Mouse (Mus musculus) liver, embryonic 16.5 days (tissue): ENCODE measurements around the gene Unc93a2. TPM values are rescaled to one million over a fixed set of nuclear protein-coding genes. Genes with fewer than 3 reads are reported as not detected.
"Not testable (repeated sequence)": the region's sequence is repeated elsewhere in the genome, so short reads cannot be mapped to it uniquely, and the experiment has no call there.

Source experiments
- ATAC-seq: fragments of 200-750 bp; cut with Nextera tagmentation; 2 replicates; pipeline ENCODE4 v1.8.0; 2017; ENCODE audit warnings: low read depth, mild to moderate bottlenecking, moderate number of reproducible peaks, moderate library complexity
- H3K27ac ChIP-seq: fragments of 300-500 bp; sonication (generic); 2 replicates; pipeline ENCODE4 v1.5.1; 2014; ENCODE audit warnings: mild to moderate bottlenecking, low read length
- H3K27me3 ChIP-seq: fragments of 300-500 bp; sonication (generic); 2 replicates; pipeline ENCODE4 v1.6.1; 2014; ENCODE audit warnings: low read depth, low read length, mixed read lengths; ENCODE audit not compliant: control insufficient read depth, insufficient read depth
- H3K36me3 ChIP-seq: fragments of 300-500 bp; sonication (generic); 2 replicates; pipeline ENCODE4 v1.6.1; 2014; ENCODE audit warnings: mild to moderate bottlenecking; ENCODE audit not compliant: control insufficient read depth, insufficient read depth
- H3K4me1 ChIP-seq: fragments of 300-500 bp; sonication (generic); 2 replicates; pipeline ENCODE4 v1.6.1; 2014; ENCODE audit warnings: low read depth, low read length, mixed read lengths; ENCODE audit not compliant: control insufficient read depth
- H3K4me2 ChIP-seq: fragments of 300-500 bp; sonication (generic); 2 replicates; pipeline ENCODE4 v1.6.1; 2014; ENCODE audit warnings: low read depth, low read length, mixed read lengths
- H3K4me3 ChIP-seq: fragments of 300-500 bp; sonication (generic); 2 replicates; pipeline ENCODE4 v1.5.1; 2014; ENCODE audit warnings: low read depth, mild to moderate bottlenecking, low read length
- H3K9ac ChIP-seq: fragments of 300-500 bp; sonication (generic); 2 replicates; pipeline ENCODE4 v1.6.1; 2014; ENCODE audit warnings: low read depth, low read length
- H3K9me3 ChIP-seq: fragments of 300-500 bp; sonication (generic); replicated peaks from 2 replicates; pipeline ENCODE4 v1.6.1; 2016; ENCODE audit warnings: low read length; ENCODE audit not compliant: control insufficient read depth
- WGBS: fragments of 180-500 bp; shearing (Covaris S2); extraction: QIAGEN DNeasy Blood & Tissue Kit; methylation state at CpG from one replicate; pipeline ENCODE4 v1.1.7; 2014; ENCODE audit not compliant: insufficient replicate concordance; 5-methylcytosine and 5-hydroxymethylcytosine counted together
- polyA plus RNA-seq: library from polyadenylated mRNA; unstranded; fragments of >200 nt; fragmentation: Nextera tagmentation; extraction: Ambion mirVana; gene quantifications from 2 replicates; pipeline ENCODE4 v1.2.1, GENCODE M21; 2015

The Unc93a2 gene
- polyA plus RNA-seq, 1 experiment from 2014 or later: 0.65 TPM

GRCm38 (mm10) chr17:7396288-7396687, 11.0 kb upstream of the Unc93a2 start:
- H3K4me3 ChIP-seq, H3K27ac ChIP-seq, ATAC-seq, H3K9ac ChIP-seq, H3K4me1 ChIP-seq, H3K9me3 ChIP-seq, H3K27me3 ChIP-seq, H3K4me2 ChIP-seq, H3K36me3 ChIP-seq: not testable (repeated sequence)
- no CpG with 5 or more reads among the region's 2 CpGs for WGBS

GRCm38 (mm10) chr17:7395671-7396070, 10.4 kb upstream of the Unc93a2 start:
- H3K4me1 ChIP-seq, H3K9ac ChIP-seq, H3K4me3 ChIP-seq, H3K36me3 ChIP-seq, H3K27ac ChIP-seq, H3K4me2 ChIP-seq, ATAC-seq, H3K9me3 ChIP-seq, H3K27me3 ChIP-seq: not testable (repeated sequence)
- 62% methylated on average over 6 of the region's 8 CpGs for WGBS

GRCm38 (mm10) chr17:7395116-7395515, 9.9 kb upstream of the Unc93a2 start:
- H3K4me1 ChIP-seq, ATAC-seq, H3K27me3 ChIP-seq, H3K27ac ChIP-seq, H3K4me2 ChIP-seq, H3K9ac ChIP-seq, H3K9me3 ChIP-seq, H3K36me3 ChIP-seq, H3K4me3 ChIP-seq: not testable (repeated sequence)
- 66% methylated on average over 7 of the region's 7 CpGs for WGBS

- H3K4me3 ChIP-seq, H3K4me1 ChIP-seq, H3K9me3 ChIP-seq, H3K4me2 ChIP-seq, H3K27ac ChIP-seq, H3K9ac ChIP-seq, ATAC-seq, H3K36me3 ChIP-seq, H3K27me3 ChIP-seq: not testable (repeated sequence)
- 63% methylated on average over 7 of the region's 7 CpGs for WGBS
Observed at GRCm38 (mm10) chr17:7389898-7390297, 4.6 kb upstream of the Unc93a2 start.

GRCm38 (mm10) chr17:7388958-7389356, 3.7 kb upstream of the Unc93a2 start:
- 59% methylated on average over 6 of the region's 8 CpGs for WGBS
- H3K36me3 ChIP-seq, ATAC-seq, H3K4me2 ChIP-seq, H3K9ac ChIP-seq, H3K4me3 ChIP-seq, H3K27ac ChIP-seq, H3K9me3 ChIP-seq, H3K4me1 ChIP-seq, H3K27me3 ChIP-seq: not testable (repeated sequence)

- not testable (repeated sequence) for H3K4me1 ChIP-seq, H3K4me3 ChIP-seq, H3K27me3 ChIP-seq, H3K4me2 ChIP-seq, H3K9ac ChIP-seq, ATAC-seq, H3K27ac ChIP-seq, H3K36me3 ChIP-seq, H3K9me3 ChIP-seq
- no CpG with 5 or more reads among the region's 2 CpGs for WGBS
Observed at GRCm38 (mm10) chr17:7388341-7388957, 3.2 kb upstream of the Unc93a2 start.

- H3K9ac ChIP-seq, H3K4me2 ChIP-seq, H3K9me3 ChIP-seq, H3K27ac ChIP-seq, ATAC-seq, H3K27me3 ChIP-seq, H3K36me3 ChIP-seq, H3K4me3 ChIP-seq, H3K4me1 ChIP-seq: not testable (repeated sequence)
- WGBS: 55% methylated on average over 8 of the region's 8 CpGs
Observed at GRCm38 (mm10) chr17:7386016-7386415, 752 bp upstream of the Unc93a2 start.

GRCm38 (mm10) chr17:7383167-7384143, 1.8 kb downstream of the Unc93a2 start:
- not testable (repeated sequence) for H3K4me1 ChIP-seq, H3K27me3 ChIP-seq, H3K9me3 ChIP-seq, H3K4me2 ChIP-seq, H3K27ac ChIP-seq, H3K36me3 ChIP-seq, H3K4me3 ChIP-seq, H3K9ac ChIP-seq
- ATAC-seq: peak; percentile 51; the same call in 1 of the 2 replicates
- WGBS: 55% methylated on average over 10 of the region's 13 CpGs

- not testable (repeated sequence) for H3K9ac ChIP-seq, H3K4me2 ChIP-seq, H3K36me3 ChIP-seq, H3K27me3 ChIP-seq, H3K27ac ChIP-seq, H3K4me3 ChIP-seq, H3K9me3 ChIP-seq, H3K4me1 ChIP-seq
- WGBS: 50% methylated on average over 1 of the region's 3 CpGs
- 0 out of 2 replicates have a peak, but pooled peaks have one; percentile 6 for ATAC-seq
Observed at GRCm38 (mm10) chr17:7382711-7383110, 2.6 kb downstream of the Unc93a2 start.
